Mouse (Mus musculus) liver, embryonic 12.5 days (tissue): ENCODE measurements around the gene Il21r. TPM values are rescaled to one million over a fixed set of nuclear protein-coding genes. Genes with fewer than 3 reads are reported as not detected.

Experiments
- ATAC-seq: fragments of 200-750 bp; cut with Nextera tagmentation; 2 replicates; pipeline ENCODE4 v1.8.0; 2017; ENCODE audit warnings: moderate number of reproducible peaks, mild to moderate bottlenecking, moderate library complexity
- H3K27ac ChIP-seq: fragments of 300-500 bp; sonication (generic); 2 replicates; pipeline ENCODE4 v1.5.1; 2016; ENCODE audit warnings: mild to moderate bottlenecking
- H3K27me3 ChIP-seq: fragments of 300-500 bp; sonication (generic); replicated peaks from 2 replicates; pipeline ENCODE4 v1.6.1; 2016; ENCODE audit warnings: mild to moderate bottlenecking, moderate library complexity
- H3K36me3 ChIP-seq: fragments of 300-500 bp; sonication (generic); 2 replicates; pipeline ENCODE4 v1.6.1; 2016; ENCODE audit warnings: mild to moderate bottlenecking, moderate library complexity
- H3K4me1 ChIP-seq: fragments of 300-500 bp; sonication (generic); 2 replicates; pipeline ENCODE4 v1.6.1; 2016
- H3K4me2 ChIP-seq: fragments of 300-500 bp; sonication (generic); 2 replicates; pipeline ENCODE4 v1.6.1; 2016; ENCODE audit warnings: mild to moderate bottlenecking, moderate library complexity
- H3K4me3 ChIP-seq: fragments of 300-500 bp; sonication (generic); 2 replicates; pipeline ENCODE4 v1.5.1; 2016; ENCODE audit warnings: mild to moderate bottlenecking, moderate library complexity
- H3K9ac ChIP-seq: fragments of 300-500 bp; sonication (generic); 2 replicates; pipeline ENCODE4 v1.6.1; 2016; ENCODE audit warnings: mild to moderate bottlenecking, moderate library complexity
- H3K9me3 ChIP-seq: fragments of 300-500 bp; sonication (generic); replicated peaks from 2 replicates; pipeline ENCODE4 v1.6.1; 2016; ENCODE audit warnings: mild to moderate bottlenecking, moderate library complexity
- WGBS: fragments of 180-500 bp; shearing (Covaris S2); methylation state at CpG from one replicate; pipeline ENCODE4 v1.1.7; 2016; ENCODE audit not compliant: insufficient replicate concordance; 5-methylcytosine and 5-hydroxymethylcytosine counted together
- polyA plus RNA-seq: library from polyadenylated mRNA; unstranded; fragments of >200 nt; fragmentation: Nextera tagmentation; extraction: Ambion mirVana; gene quantifications from 2 replicates; pipeline ENCODE4 v1.2.1, GENCODE M21; 2016

Il21r gene
- polyA plus RNA-seq, 1 experiment from 2014 or later = 1.1 TPM

DNA sequence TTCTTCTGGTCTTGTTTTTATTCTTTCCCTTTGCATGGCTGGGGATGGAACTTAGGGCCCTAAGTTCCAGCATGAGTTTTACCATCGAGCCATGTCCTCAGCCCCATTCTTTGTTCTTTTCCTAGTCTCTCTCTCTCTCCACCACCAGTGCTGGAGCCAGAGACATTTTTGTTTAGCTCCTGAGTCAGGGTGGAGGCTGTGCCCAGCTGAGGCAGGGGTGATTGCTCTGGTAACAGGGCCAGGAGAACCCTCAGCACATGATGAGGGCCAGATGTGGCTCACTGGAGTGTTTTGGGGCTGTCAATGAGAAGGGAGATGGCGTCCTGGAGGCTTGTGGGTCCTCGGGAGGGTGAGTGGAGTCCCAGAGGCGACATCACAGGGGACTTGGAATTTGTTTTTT, 40.8 kb upstream of the Il21r start:
- Histone ChIP-seq H3K9me3 (no peaks in the 10 kb centered on the region), H3K36me3 (peaks cover 7% of the 10 kb centered on the region), H3K9ac (no peak overlapping the region), H3K4me3 (no peak overlapping the region), H3K27me3 (no peaks in the 10 kb centered on the region), H3K27ac (no peak overlapping the region), H3K4me2 (no peak overlapping the region), H3K4me1 (peaks cover 29% of the 10 kb centered on the region)
- no peak for ATAC-seq
- WGBS = 61% methylated on average over 4 of the region's 4 CpGs

DNA sequence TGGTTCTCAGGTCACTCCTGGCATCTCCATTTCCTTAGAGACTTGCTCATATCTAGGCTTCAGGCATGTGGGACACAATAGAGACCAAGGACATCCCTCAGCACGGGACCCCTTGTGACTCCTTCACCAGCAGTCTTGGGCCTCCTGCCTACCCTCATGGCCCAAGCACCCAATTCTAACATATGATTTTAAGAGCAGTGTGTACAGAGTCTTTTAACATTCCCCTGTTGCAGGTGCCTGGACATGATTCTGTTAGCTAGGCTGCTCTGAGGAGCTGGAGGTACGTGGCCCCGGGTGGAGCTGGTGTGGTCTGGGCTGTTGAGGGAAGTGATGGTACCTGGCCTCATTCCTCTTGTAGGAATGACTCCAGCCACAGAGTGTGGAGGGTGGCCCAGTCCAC, 40.1 kb upstream of the Il21r start:
- no peaks in the 10 kb centered on the region for H3K27me3 ChIP-seq
- no peak for ATAC-seq
- H3K27ac ChIP-seq = no peak overlapping the region
- H3K9me3 ChIP-seq = no peaks in the 10 kb centered on the region
- no peak overlapping the region for H3K4me2 ChIP-seq
- H3K4me1 ChIP-seq = peaks cover 25% of the 10 kb centered on the region
- H3K36me3 ChIP-seq = peaks cover 13% of the 10 kb centered on the region
- H3K4me3 ChIP-seq = no peak overlapping the region
- 68% methylated on average over 3 of the region's 3 CpGs for WGBS
- no peak overlapping the region for H3K9ac ChIP-seq

DNA sequence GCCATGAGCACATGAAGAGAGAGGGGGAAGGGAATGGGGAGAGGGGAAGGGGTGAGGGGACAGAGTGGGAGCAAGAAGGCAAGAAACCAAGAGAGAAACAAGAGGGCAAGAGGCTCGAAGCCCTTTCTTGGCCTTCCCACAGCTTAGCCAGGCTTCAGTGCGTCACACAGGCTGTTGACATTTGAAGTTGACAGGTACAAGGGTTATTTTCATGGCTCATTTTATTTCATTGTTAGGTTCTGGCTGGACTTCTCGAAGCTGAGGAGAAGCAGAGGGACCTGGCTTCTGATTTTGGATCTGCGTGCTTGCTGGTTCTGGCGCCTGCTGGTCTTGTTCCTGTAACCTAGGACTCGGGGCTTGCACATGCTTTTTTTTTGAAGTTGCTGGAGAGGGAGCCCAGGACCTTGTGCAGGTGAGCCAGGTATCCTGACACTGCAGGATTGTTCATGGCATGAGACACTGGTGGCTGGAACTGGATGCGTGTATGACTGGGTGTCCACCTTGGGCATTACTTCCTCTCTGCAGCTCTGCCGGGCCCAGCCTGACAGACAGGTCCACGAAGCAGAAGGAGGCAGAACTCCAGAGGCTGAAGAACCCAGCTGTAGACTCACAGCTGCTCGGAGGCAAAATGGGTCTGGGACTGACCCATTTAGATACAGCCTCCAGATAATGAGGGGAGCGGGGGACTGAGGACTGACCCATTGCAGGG, 38.8 kb upstream of the Il21r start:
- H3K4me2 ChIP-seq = no peak overlapping the region
- H3K27me3 ChIP-seq = no peaks in the 10 kb centered on the region
- peaks cover 25% of the 10 kb centered on the region for H3K4me1 ChIP-seq
- H3K9ac ChIP-seq = no peak overlapping the region
- WGBS = 64% methylated on average over 11 of the region's 11 CpGs
- H3K4me3 ChIP-seq = no peak overlapping the region
- H3K27ac ChIP-seq = no peak overlapping the region
- no peak for ATAC-seq
- H3K36me3 ChIP-seq = peaks cover 21% of the 10 kb centered on the region
- H3K9me3 ChIP-seq = no peaks in the 10 kb centered on the region

DNA sequence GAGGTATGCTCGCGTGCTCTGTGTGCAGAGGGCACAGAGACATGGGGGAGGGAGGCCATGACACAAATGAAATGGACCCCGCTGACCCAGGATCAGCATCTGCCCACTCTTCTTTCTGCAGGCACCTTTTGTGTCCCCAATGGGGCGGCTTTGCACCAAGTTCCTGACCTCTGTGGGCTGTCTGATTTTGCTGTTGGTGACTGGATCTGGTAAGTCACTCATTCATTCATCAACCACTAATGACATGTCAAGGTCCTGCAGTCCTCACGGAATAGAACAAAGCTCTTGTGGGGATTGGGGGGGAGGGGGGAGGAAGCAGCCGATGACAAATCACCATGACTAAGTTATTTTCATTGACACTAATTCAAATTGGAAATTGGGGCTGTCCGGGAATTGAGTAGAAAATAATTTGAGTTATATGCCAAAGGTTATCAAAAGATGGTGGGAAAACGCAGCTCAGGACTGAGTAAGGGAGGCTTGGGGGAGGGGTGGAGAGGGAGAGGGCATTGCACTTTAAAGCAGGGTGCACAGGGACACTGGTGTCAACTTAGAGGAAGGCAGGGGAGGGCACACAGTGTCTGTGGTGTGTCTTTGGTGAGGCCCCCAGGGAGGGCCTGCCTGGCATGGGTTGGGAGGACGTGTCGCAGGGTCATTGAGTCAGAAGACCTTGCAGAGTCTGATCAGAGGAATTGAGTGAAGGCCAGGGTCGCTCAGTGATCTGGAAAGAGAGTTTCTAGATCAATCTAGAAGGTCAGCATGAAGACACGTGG, 37.5 kb upstream of the Il21r start:
- no peak for ATAC-seq
- no peak overlapping the region for H3K9ac ChIP-seq
- H3K4me2 ChIP-seq = no peak overlapping the region
- H3K4me3 ChIP-seq = no peak overlapping the region
- H3K36me3 ChIP-seq = peaks cover 33% of the 10 kb centered on the region
- H3K9me3 ChIP-seq = no peaks in the 10 kb centered on the region
- H3K27me3 ChIP-seq = no peaks in the 10 kb centered on the region
- H3K27ac ChIP-seq = no peak overlapping the region
- H3K4me1 ChIP-seq = peaks cover 20% of the 10 kb centered on the region
- 68% methylated on average over 12 of the region's 12 CpGs for WGBS

DNA sequence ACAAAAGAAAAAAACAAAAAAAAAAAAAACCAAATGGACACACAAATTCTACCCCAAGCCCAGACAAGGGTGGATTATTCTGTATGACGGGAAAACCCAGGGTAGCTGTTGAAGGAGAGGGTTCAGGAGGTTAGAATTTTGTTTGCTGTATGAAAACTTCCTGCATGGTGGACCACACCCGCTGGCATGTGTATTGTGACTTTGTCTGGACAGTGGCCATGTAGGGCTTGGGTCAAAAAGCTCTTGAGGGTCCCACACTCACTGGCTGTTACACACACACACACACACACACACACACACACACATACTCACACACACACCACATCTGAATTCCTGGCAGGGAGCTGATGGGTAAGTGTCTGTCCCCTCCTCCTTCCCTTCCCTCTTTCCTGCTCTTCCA, 36.8 kb upstream of the Il21r start:
- ATAC-seq = no peak
- Histone ChIP-seq H3K9me3 (no peaks in the 10 kb centered on the region), H3K27ac (no peak overlapping the region), H3K27me3 (no peaks in the 10 kb centered on the region), H3K4me3 (no peak overlapping the region), H3K9ac (no peak overlapping the region), H3K4me1 (peaks cover 13% of the 10 kb centered on the region), H3K36me3 (peaks cover 36% of the 10 kb centered on the region), H3K4me2 (no peak overlapping the region)
- 71% methylated on average over 2 of the region's 2 CpGs for WGBS

DNA sequence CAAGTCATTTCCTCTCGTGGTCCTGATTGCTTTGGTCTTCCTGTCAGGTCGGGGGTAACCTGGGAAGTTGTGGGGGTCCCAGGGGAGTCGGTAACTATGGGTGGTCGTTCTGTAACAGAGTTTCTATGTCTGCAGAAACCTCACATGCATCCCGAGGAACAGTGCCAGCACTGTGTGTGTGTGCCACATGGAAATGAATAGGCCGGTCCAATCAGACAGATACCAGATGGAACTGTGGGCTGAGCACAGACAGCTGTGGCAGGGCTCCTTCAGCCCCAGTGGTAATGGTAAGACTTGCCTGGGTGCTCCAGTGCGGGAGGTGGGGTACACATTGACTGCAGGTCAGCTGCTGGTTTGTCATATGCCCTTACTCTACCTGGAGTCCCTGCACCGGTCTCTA, 34.3 kb upstream of the Il21r start:
- Histone ChIP-seq H3K27ac (no peak overlapping the region), H3K27me3 (no peaks in the 10 kb centered on the region), H3K4me2 (no peak overlapping the region), H3K4me1 (peaks cover 15% of the 10 kb centered on the region; the same call in 1 of the 2 replicates), H3K9ac (no peak overlapping the region), H3K9me3 (no peaks in the 10 kb centered on the region), H3K4me3 (no peak overlapping the region), H3K36me3 (peaks cover 48% of the 10 kb centered on the region)
- no peak for ATAC-seq
- WGBS = 72% methylated on average over 8 of the region's 8 CpGs

DNA sequence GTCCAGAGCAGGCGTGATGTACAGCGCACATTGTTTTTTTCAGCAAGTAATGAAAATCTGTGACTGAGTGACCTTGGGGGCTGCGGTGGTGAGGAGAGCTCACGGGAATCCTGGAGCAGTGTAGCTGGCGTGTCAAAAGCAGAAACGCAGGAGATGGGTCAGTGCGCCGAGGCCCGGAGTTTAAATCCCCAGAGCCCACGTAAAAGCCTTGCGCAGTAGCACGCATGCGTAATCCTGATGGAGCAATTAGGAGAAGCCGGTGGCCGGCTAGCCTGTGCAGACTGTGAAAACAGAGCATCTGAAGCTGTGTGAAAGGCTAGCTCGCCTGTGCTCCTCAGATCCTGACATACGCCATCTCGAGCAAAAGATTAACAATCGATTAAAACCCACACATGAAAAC, 31.3 kb upstream of the Il21r start:
- WGBS = 88% methylated on average over 19 of the region's 19 CpGs
- Histone ChIP-seq H3K36me3 (peaks cover 61% of the 10 kb centered on the region), H3K27ac (no peak overlapping the region), H3K4me1 (peaks cover 21% of the 10 kb centered on the region; the same call in 1 of the 2 replicates), H3K27me3 (no peaks in the 10 kb centered on the region), H3K9ac (no peak overlapping the region), H3K9me3 (no peaks in the 10 kb centered on the region), H3K4me2 (no peak overlapping the region), H3K4me3 (no peak overlapping the region)
- no peak for ATAC-seq

DNA sequence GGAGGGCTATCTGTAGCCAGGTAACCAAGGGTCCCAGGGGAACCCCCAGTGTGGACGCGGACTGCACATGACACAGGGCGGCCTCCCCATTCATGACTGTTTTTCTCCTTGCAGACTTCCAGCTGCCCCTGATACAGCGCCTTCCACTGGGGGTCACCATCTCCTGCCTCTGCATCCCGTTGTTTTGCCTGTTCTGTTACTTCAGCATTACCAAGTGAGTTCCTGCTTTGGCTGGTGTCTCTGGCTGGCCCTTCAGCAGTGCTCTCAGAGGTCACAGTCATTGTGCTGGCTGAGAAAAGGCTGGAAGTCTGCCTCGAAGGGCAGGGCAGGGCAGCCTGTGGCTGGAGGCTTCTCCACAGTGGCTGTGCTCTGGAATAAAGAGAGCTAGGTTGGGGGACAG, 30.5 kb upstream of the Il21r start:
- Histone ChIP-seq H3K27ac (no peak overlapping the region), H3K4me1 (peaks cover 30% of the 10 kb centered on the region), H3K27me3 (no peaks in the 10 kb centered on the region), H3K9me3 (no peaks in the 10 kb centered on the region), H3K9ac (no peak overlapping the region), H3K4me2 (no peak overlapping the region), H3K4me3 (no peak overlapping the region), H3K36me3 (peaks cover 53% of the 10 kb centered on the region)
- no peak for ATAC-seq
- WGBS = 75% methylated on average over 6 of the region's 6 CpGs

DNA sequence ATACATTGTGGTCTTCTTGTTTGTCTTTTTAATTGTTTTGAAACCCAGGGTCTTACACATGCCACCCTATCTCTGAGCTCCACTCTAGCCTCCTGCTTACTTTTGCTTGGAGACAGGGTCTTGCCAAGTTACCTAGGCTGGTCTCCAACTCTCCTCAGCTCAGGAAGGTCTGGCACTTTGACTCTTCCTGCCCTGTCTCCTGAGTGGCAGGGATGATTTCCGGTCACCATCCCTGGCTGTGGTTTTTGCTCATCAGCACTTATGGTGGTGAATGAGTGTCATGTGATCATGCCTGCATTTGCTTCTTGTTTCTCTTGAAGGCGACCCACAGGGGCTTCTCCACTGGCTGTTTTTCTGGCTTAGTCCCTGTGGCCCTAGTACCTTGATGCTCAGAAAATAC, 29.4 kb upstream of the Il21r start:
- no peak for ATAC-seq
- Histone ChIP-seq H3K9me3 (no peaks in the 10 kb centered on the region), H3K36me3 (peaks cover 49% of the 10 kb centered on the region), H3K27ac (no peak overlapping the region), H3K4me3 (no peak overlapping the region), H3K4me2 (no peak overlapping the region), H3K27me3 (peaks cover 3% of the 10 kb centered on the region; the same call in 1 of the 2 replicates), H3K9ac (no peak overlapping the region), H3K4me1 (peaks cover 41% of the 10 kb centered on the region)
- WGBS = 56% methylated on average over 2 of the region's 2 CpGs

DNA sequence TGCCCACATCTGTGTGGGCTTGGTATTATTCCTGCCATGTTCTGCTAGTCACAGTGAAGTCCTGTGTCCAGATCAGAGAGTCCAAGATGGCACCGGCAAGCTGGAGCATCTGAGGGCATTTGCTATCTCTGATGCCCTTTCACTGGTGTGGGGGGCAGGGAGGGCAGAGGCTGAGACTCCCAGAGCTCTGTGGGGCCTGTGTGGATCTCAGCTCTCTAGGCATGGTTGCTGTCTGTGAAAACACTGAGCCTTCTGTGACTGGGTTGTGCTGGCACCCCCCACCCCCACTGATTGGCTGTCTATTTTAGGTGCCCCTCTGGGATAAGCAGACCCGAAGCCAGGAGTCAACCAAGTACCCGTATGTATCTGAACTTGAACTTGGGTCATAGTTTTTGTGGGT, 28.4 kb upstream of the Il21r start:
- no peak overlapping the region for H3K27ac ChIP-seq

DNA sequence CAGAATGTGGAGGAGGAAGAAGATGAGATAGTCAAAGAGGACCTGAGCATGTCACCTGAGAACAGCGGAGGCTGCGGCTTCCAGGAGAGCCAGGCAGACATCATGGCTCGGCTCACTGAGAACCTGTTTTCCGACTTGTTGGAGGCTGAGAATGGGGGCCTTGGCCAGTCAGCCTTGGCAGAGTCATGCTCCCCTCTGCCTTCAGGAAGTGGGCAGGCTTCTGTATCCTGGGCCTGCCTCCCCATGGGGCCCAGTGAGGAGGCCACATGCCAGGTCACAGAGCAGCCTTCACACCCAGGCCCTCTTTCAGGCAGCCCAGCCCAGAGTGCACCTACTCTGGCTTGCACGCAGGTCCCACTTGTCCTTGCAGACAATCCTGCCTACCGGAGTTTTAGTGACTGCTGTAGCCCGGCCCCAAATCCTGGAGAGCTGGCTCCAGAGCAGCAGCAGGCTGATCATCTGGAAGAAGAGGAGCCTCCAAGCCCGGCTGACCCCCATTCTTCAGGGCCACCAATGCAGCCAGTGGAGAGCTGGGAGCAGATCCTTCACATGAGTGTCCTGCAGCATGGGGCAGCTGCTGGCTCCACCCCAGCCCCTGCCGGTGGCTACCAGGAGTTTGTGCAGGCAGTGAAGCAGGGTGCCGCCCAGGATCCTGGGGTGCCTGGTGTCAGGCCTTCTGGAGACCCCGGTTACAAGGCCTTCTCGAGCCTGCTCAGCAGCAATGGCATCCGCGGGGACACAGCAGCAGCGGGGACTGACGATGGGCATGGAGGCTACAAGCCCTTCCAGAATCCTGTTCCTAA, 27.3 kb upstream of the Il21r start:
- H3K9ac ChIP-seq = no peak overlapping the region

More for the DNA sequence above, 28.4 kb upstream of the Il21r start:
- 62% methylated on average over 3 of the region's 3 CpGs for WGBS
- H3K4me1 ChIP-seq = peaks cover 42% of the 10 kb centered on the region
- no peaks in the 10 kb centered on the region for H3K9me3 ChIP-seq
- ATAC-seq = no peak
- H3K9ac ChIP-seq = no peak overlapping the region
- H3K4me3 ChIP-seq = no peak overlapping the region
- peaks cover 8% of the 10 kb centered on the region; the same call in 1 of the 2 replicates for H3K27me3 ChIP-seq
- no peak overlapping the region for H3K4me2 ChIP-seq
- H3K36me3 ChIP-seq = peaks cover 40% of the 10 kb centered on the region

DNA sequence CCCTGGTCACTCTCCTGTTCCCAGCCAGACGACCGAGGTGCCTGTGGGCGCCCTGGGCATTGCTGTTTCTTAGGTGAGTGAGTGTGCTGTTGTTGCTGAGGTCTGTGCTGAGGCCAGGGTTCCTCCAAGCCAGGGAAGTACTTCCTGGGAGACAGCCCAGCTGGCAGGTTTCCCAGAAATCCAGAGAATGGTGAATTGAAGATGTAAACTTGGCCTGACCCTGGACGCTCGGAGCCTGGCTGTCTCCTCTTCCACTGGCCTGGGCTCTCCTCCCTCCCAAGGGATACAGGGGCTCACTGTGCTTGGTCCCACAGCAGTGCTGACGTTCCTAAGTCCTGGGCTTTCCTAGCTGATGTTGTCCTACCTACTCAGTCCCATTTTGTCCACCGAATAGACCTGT, 26.2 kb upstream of the Il21r start:
- peaks cover 54% of the 10 kb centered on the region for H3K4me1 ChIP-seq
- WGBS = 68% methylated on average over 7 of the region's 7 CpGs
- H3K9me3 ChIP-seq = no peaks in the 10 kb centered on the region
- no peak for ATAC-seq
- H3K27me3 ChIP-seq = peaks cover 17% of the 10 kb centered on the region
- 0 out of 2 replicates have a peak overlapping the region, but pooled peaks have one; percentile 0 for H3K27ac ChIP-seq
- peaks cover 26% of the 10 kb centered on the region for H3K36me3 ChIP-seq
- no peak overlapping the region for H3K9ac ChIP-seq
- H3K4me2 ChIP-seq = no peak overlapping the region
- H3K4me3 ChIP-seq = no peak overlapping the region

More for the DNA sequence above, 27.3 kb upstream of the Il21r start:
- WGBS = 81% methylated on average over 16 of the region's 16 CpGs
- ATAC-seq = no peak
- Histone ChIP-seq H3K27ac (no peak overlapping the region), H3K4me1 (peaks cover 45% of the 10 kb centered on the region), H3K36me3 (peaks cover 31% of the 10 kb centered on the region), H3K9me3 (no peaks in the 10 kb centered on the region), H3K27me3 (peaks cover 13% of the 10 kb centered on the region; the same call in 1 of the 2 replicates), H3K4me3 (no peak overlapping the region), H3K4me2 (no peak overlapping the region)
